Mouse (Mus musculus) left cerebral cortex, adult 18-20 months (tissue): Measurements from ENCODE around the gene Kcnab3. TPM values are rescaled to one million over a fixed set of nuclear protein-coding genes. Genes with fewer than 3 reads are reported as not detected.
"Not testable (repeated sequence)": the region's sequence is repeated elsewhere in the genome, so short reads cannot be mapped to it uniquely, and the experiment has no call there.

ENCODE experiments used
- DNase-seq, 2 experiments: peaks; one replicate each; pipeline ENCODE4 v3.0.0; 2021 to 2022; ENCODE audit warnings: low spot score in 2 of 2, mixed read lengths in 1 of 2
- long read RNA-seq, 2 experiments: library from polyadenylated mRNA; stranded (forward); transcript quantifications; one replicate each; pipeline ENCODE4 v2.0.0; 2021
- total RNA-seq, 2 experiments: library from RNA; stranded (reverse); gene quantifications; 2 replicates each; pipeline ENCODE4 v1.2.3; 2021

Gene Kcnab3
- total RNA-seq, result 100 to 1,000 TPM in 1 of 2 experiments, 10 to 100 TPM in 1; 75.3 to 102 TPM
- long read RNA-seq, experiment 1, transcript Kcnab3-201 (14 exons, 2,538 nt), result major isoform, 107 of 137 reads
- long read RNA-seq, experiment 1, partial matches to known transcripts, result 7 of 137 reads
- long read RNA-seq, experiment 1, other reads (novel, unspliced or antisense), result 23 of 137 reads
- long read RNA-seq, experiment 2, transcript Kcnab3-201 (14 exons, 2,538 nt), result major isoform, 93 of 132 reads
- long read RNA-seq, experiment 2, partial matches to known transcripts, result 9 of 132 reads
- long read RNA-seq, experiment 2, other reads (novel, unspliced or antisense), result 29 of 132 reads

DNA sequence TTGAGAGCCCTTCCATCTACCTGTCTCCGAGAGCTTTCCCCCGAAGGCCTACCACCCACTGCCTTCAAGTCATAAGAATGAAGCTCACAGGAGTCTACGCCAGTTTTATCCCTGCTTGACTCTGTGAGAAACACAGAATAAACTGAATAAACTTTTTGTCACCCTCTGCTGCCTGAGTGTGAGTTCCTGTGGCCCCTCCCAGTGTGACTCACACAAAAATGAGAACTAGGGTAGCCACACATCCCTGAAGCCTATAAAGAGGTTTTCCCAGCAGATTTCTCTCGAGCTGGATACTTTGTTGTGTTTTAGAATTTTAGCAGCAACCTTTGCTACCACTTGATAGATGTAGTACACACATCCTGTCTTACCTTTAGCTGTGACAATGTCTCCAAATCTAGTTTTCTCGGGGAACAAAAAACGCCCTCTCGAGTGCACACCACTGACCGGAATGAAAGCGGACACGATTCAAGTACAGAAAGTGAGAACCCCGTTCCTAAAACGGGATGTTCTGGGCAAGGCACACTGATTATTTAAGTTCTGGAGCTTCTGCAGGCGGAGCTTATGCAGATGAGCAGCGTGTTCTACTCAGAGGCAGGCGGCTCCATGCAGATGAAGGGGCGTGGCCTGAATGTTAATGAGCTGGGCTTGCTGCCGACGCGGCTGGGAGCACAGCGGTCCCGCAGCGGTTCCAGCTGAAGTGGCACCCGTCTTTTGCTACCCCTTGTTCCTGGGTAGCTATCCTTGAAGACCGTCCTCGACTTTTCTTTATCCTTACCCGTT, at the start of gene Kcnab3:
Gene Kcnab3, plus strand, starts transcription at position 631 of the 780 bp plus-strand sequence.
- peak; percentile 77 to 85 for DNase-seq

DNA sequence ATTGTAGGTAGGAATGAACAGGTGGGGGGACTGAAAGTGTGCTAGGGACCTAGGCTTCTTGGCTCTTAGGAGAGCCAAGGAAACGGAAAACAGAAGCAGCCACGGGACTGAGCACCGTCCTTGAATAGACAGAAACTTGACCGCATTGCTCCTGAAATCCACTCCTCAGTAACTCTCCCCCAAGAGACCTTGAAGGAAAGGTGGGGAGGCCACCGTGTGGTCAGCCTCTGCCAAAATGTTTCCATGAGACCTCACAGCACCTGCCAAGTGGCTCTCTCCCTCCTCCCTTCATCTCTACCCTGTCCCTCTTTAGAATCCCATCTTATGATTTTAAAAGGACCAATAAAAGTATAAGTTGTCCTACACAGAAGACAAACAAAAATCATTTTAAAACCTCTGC, 48.8 kb upstream of the Kcnab3 start:
- DNase-seq, result no peak

GRCm38 (mm10) chr11:69291111-69291510, 34.9 kb upstream of the Kcnab3 start:
- DNase-seq, result no peak

GRCm38 (mm10) chr11:69295286-69295685, 30.8 kb upstream of the Kcnab3 start:
- peak; percentile 30 to 36 for DNase-seq

DNA sequence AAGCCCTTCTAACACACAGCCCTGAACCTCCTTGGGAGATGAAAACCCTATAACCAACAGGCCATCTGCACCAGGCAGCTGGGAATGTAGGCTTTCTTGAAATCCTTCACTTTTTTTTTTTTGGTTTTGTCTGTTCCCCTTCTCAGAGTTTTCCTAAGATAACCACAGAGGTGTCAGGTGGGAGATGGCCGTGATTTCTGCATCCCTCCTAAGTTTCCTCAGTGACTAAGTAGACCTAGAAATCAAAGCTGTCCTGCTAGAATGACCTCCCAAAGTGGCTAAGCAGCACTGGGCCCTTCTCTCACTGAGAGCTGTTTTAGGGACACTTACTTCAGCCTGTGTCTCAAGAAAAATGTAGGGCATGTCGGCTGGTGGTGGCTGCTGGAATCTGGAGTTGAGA, 28.3 kb upstream of the Kcnab3 start:
- DNase-seq, result peak; percentile 5 to 31

DNA sequence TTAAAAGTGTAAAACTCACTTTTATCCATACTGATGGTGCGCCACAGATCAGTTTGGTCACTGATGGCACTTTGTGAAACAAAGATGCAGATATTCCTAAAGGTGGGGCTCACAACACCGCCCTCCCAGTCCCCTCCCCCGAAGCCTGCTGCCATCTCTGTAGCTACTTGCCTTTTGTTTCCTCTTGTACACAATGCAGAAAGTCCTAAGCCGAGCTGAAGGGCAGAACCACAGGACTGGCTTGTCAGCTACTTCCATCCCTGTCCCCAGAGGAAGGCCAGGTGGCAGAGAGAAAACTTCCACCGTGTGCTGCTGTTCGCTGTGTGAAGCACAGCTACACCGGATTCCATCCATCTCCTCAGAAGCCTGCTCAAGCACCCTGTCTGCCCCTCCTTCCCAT, 27.8 kb upstream of the Kcnab3 start:
- DNase-seq, result no peak

DNA sequence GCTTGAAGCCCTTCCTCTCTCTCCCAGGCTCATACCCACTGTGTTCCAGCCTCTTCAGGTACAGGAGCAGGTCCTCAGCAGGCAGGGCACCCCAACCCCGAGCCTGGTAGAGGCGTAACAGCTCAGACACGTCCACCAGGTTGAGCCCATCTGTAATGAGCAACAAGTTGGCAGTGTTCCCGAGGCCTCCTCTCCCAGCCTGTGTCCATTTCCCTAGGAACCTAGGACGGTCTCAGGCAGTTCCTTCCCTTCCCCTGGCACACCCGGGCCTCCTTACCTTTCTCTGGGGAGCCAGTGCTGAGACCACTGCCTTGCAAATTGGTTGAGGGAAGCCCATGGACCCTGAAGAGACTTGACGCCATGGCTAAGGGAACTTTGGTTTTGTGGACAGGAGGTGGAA, 23.2 kb upstream of the Kcnab3 start:
- DNase-seq, result no peak

GRCm38 (mm10) chr11:69305291-69305690, 20.8 kb upstream of the Kcnab3 start:
- DNase-seq, result no peak

GRCm38 (mm10) chr11:69306039-69306438, 20.0 kb upstream of the Kcnab3 start:
- DNase-seq, result no peak

DNA sequence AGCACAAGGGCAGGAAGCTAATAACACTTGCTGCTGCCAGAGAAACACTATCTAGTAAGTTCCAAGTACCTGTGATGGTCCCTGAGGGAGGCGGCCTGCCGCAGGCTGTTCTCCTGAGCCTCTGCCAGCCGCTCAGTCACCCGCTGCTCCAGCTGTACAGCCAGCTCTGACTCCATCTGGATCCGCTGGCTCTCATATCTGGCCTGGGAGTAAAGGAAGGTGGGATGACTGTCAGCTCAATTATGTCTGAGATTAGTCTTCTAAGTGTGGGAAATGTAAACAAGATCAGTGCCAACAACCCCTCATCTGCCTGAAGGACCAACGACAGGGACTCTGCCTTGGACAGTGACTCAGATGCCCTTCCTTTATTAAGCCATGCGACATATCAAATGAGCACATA, 14.8 kb upstream of the Kcnab3 start:
- no peak for DNase-seq

- DNase-seq, result no peak
Observed at GRCm38 (mm10) chr11:69316361-69316760, 9.7 kb upstream of the Kcnab3 start.

GRCm38 (mm10) chr11:69318000-69318399, 8.1 kb upstream of the Kcnab3 start:
- not testable (repeated sequence) for DNase-seq

DNA sequence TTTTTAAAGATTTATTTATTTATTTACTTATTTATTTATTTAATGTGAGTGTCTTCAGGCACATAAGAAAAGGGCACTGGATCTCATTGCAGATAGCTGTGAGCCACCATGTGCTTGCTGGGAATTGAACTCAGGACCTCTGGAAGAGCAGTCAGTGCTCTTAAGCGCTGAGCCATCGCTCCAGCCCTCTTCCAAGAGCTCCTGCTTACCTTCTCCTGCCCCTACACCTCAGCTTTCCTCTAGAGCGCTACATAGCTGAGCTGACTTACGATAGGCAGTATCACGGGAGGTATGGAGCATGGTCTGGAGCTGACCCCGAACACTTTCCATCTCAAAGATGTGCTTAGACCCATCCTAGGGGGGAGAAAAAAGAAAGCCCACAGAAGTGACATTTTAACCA, 4.5 kb upstream of the Kcnab3 start:
- no peak for DNase-seq

DNA sequence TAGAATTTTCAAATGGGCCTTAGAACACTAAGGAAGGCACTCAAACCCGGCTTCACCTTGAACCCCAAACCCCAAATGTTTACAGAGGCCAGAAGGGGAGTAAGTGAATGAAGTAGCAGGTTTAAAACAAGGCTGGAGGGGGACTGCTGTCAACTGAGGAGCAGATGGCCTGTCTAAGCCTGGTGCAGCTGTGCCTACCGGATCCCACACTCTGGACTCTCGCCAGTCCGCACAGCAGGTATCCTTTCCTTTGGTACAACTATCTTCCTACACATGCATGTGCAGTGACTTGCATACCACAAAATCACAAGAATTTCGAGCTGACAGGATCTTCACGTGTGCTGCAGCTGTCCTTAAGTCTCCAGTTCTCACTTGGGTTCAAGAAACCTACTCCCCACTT, 4.0 kb upstream of the Kcnab3 start:
- peak in 1 of 2 experiments; percentile 58 for DNase-seq

- no peak for DNase-seq
Observed at GRCm38 (mm10) chr11:69322693-69323471, 3.2 kb upstream of the Kcnab3 start.

DNA sequence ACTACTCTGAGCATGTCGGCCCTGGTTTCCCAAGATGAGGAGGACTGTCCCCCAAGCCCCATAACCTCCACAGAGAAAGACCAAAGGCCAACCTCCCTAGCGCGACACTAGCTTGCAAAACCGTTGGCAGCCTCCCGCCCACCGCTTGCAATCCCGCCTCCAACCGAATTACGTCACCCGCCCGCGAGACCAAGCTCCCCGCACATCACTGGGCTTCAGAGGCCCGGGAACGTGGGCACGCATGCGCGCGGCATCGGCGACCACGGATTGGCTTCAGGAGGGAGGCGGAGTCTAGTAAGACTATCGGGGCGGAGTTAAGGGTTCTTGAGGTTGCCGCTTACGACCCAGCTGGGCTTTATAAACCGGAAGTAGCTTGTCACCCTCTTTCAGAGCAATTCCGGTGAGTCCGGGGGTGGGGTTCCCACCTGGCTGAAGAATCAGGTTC, 2.4 kb upstream of the Kcnab3 start, which contains the start of the genes Cntrob and Trappc1:
Gene Cntrob, minus strand, starts transcription at position 109 of the 445 bp plus-strand sequence.
Gene Trappc1, plus strand, starts transcription at position 314 of the 445 bp plus-strand sequence.
- DNase-seq, result peak; percentile 99

GRCm38 (mm10) chr11:69324749-69325148, 1.3 kb upstream of the Kcnab3 start:
- no peak for DNase-seq

- no peak for DNase-seq
Observed at GRCm38 (mm10) chr11:69326408-69327156, 524 bp downstream of the Kcnab3 start.

- DNase-seq, result no peak
Observed at GRCm38 (mm10) chr11:69327157-69327442, 1.0 kb downstream of the Kcnab3 start.

DNA sequence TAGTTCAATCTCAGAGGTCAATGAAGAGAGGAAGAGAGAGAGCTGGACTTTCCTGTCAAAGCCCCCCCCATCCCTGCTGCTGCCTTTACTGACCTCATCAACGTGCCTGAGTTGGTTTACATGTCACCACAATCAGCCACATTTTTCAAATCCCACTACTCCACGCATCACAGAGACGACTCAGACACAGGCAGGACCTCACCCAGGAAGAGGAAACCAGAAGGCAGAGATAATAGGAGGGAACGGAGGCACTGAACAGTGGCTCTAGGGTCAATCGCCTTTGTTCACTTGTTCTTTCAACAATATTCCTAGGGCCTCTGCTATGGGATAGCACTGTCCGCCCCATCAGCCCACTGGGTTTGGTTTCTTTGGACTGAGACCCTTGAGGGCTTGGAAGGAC, 1.6 kb downstream of the Kcnab3 start:
- DNase-seq, result no peak

DNA sequence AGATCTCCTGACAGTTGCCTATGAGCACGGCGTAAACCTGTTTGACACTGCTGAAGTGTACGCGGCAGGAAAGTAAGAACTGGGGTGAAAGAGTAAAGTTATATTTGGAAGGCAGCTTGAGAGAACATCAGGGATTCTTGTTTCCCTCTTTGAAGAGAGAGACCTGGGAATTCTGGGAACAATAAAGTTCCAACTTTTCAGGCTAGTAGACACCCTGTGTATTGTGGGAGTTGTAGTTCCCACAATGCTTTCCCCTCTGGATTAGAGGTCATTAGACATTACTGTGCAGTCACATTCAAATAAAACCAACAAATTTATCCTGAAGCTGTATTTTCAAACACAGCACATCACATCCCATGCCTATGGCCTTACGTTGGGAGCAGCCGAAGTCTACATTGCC, 2.5 kb downstream of the Kcnab3 start:
- no peak for DNase-seq
